Mouse (Mus musculus): ENCODE measurements around the gene Comtd1. TPM values are rescaled to one million over a fixed set of nuclear protein-coding genes. Genes with fewer than 3 reads are reported as not detected.

The Comtd1 gene
- 87.0 TPM for polyA plus RNA-seq (2021)

GRCm38 (mm10) chr14:21848166-21849154 is at the start of gene Comtd1:
Gene Comtd1 (minus strand): TSS chr14:21848977.
- POLR2A ChIA-PET = interaction anchor here (1.0 to 2.7 kb wide), 6 partner anchors 9 to 97 kb away, joined by 3 to 13 read pairs (median 4); partner anchors contain the start of gene Dusp13
- CTCF ChIA-PET = interaction anchor here (0.9 to 3.0 kb wide), 9 partner anchors 12 to 98 kb away, joined by 3 to 12 read pairs (median 4); partner anchors contain the start of genes Dusp13 and Samd8
- in situ Hi-C loops (cut with MboI; ENCODE audit: low pct_unique_long_range_greater_than_20kb) = loop anchor here (5.0 kb wide), 1 partner anchor 36 kb away; no protein-coding TSS in a partner anchor
- no peaks in the 10 kb centered on the region for H3K27me3 ChIP-seq
- peak; percentile 84 for ATAC-seq
- DNase-seq (ENCODE audit: low read depth, low spot score) = peak; percentile 71
- no peak for TF ChIP-seq CTCF (IDR thresholded peaks at IDR 0.05)

- DNase-seq (ENCODE audit: low read depth, low spot score) = no peak
- no peaks in the 10 kb centered on the region for H3K27me3 ChIP-seq
- in situ Hi-C loops (cut with MboI; ENCODE audit: low pct_unique_long_range_greater_than_20kb) = no loop called here
- no peak for ATAC-seq
- TF ChIP-seq CTCF (IDR thresholded peaks at IDR 0.05) = no peak
- ChIA-PET CTCF (no interaction called here), POLR2A (interaction anchor here (0.6 kb wide), 1 partner anchor 230 kb away, joined by 4 read pairs; no protein-coding TSS in a partner anchor)
Observed at GRCm38 (mm10) chr14:21892341-21892659, 43.5 kb upstream of the Comtd1 start.

GRCm38 (mm10) chr14:21891581-21892340 is 43.0 kb upstream of the Comtd1 start:
- TF ChIP-seq CTCF (IDR thresholded peaks at IDR 0.05) = no peak
- POLR2A ChIA-PET = interaction anchor here (0.6 kb wide), 1 partner anchor 230 kb away, joined by 4 read pairs; no protein-coding TSS in a partner anchor
- H3K27me3 ChIP-seq = no peaks in the 10 kb centered on the region
- no peak for DNase-seq (ENCODE audit: low read depth, low spot score)
- no peak for ATAC-seq
- in situ Hi-C loops (cut with MboI; ENCODE audit: low pct_unique_long_range_greater_than_20kb) = no loop called here
- CTCF ChIA-PET = interaction anchor here (1.3 kb wide), 1 partner anchor 9 kb away, joined by 3 read pairs; no protein-coding TSS in a partner anchor

- no peaks in the 10 kb centered on the region for H3K27me3 ChIP-seq
- no peak for ATAC-seq
- in situ Hi-C loops (cut with MboI; ENCODE audit: low pct_unique_long_range_greater_than_20kb) = no loop called here
- no peak for TF ChIP-seq CTCF (IDR thresholded peaks at IDR 0.05)
- CTCF ChIA-PET = interaction anchor here (1.3 kb wide), 1 partner anchor 11 kb away, joined by 3 read pairs; no protein-coding TSS in a partner anchor
- POLR2A ChIA-PET = interaction anchor here (0.6 kb wide), 1 partner anchor 45 kb away, joined by 3 read pairs; no protein-coding TSS in a partner anchor
- DNase-seq (ENCODE audit: low read depth, low spot score) = no peak
Observed at GRCm38 (mm10) chr14:21890430-21890829, 41.7 kb upstream of the Comtd1 start.

GRCm38 (mm10) chr14:21866816-21867215 is 18.0 kb upstream of the Comtd1 start:
- DNase-seq (ENCODE audit: low read depth, low spot score) (no peak), ATAC-seq (no peak)
- no peak for TF ChIP-seq CTCF (IDR thresholded peaks at IDR 0.05)
- POLR2A ChIA-PET = no interaction called here
- in situ Hi-C loops (cut with MboI; ENCODE audit: low pct_unique_long_range_greater_than_20kb) = no loop called here
- CTCF ChIA-PET = no interaction called here
- no peaks in the 10 kb centered on the region for H3K27me3 ChIP-seq

- DNase-seq (ENCODE audit: low read depth, low spot score) = no peak
- POLR2A ChIA-PET = no interaction called here
- no peaks in the 10 kb centered on the region for H3K27me3 ChIP-seq
- CTCF ChIA-PET = no interaction called here
- ATAC-seq = no peak
- TF ChIP-seq CTCF (IDR thresholded peaks at IDR 0.05) = no peak
- in situ Hi-C loops (cut with MboI; ENCODE audit: low pct_unique_long_range_greater_than_20kb) = no loop called here
Observed at GRCm38 (mm10) chr14:21866291-21866690, 17.5 kb upstream of the Comtd1 start.

- POLR2A ChIA-PET = interaction anchor here (1.0 kb wide), 1 partner anchor 10 kb away, joined by 4 read pairs; no protein-coding TSS in a partner anchor
- no peaks in the 10 kb centered on the region for H3K27me3 ChIP-seq
- TF ChIP-seq CTCF (IDR thresholded peaks at IDR 0.05) = no peak
- no peak for DNase-seq (ENCODE audit: low read depth, low spot score)
- no peak for ATAC-seq
- in situ Hi-C loops (cut with MboI; ENCODE audit: low pct_unique_long_range_greater_than_20kb) = loop anchor here (10.0 kb wide), 2 partner anchors 732 to 1548 kb away; no protein-coding TSS in a partner anchor
- CTCF ChIA-PET = no interaction called here
Observed at GRCm38 (mm10) chr14:21856886-21857285, 8.1 kb upstream of the Comtd1 start.

- CTCF ChIA-PET = no interaction called here
- ATAC-seq (no peak), DNase-seq (ENCODE audit: low read depth, low spot score) (no peak)
- POLR2A ChIA-PET = no interaction called here
- H3K27me3 ChIP-seq = no peaks in the 10 kb centered on the region
- in situ Hi-C loops (cut with MboI; ENCODE audit: low pct_unique_long_range_greater_than_20kb) = loop anchor here (10.0 kb wide), 2 partner anchors 731 to 1549 kb away; no protein-coding TSS in a partner anchor
- TF ChIP-seq CTCF (IDR thresholded peaks at IDR 0.05) = no peak
Observed at GRCm38 (mm10) chr14:21855961-21856360, 7.2 kb upstream of the Comtd1 start.

- POLR2A ChIA-PET = interaction anchor here (0.9 kb wide), 1 partner anchor 42 kb away, joined by 4 read pairs; no protein-coding TSS in a partner anchor
- CTCF ChIA-PET = interaction anchor here (1.2 to 1.4 kb wide), 3 partner anchors 9 to 48 kb away, joined by 4 read pairs; no protein-coding TSS in a partner anchor
- no peak for DNase-seq (ENCODE audit: low read depth, low spot score)
- H3K27me3 ChIP-seq = no peaks in the 10 kb centered on the region
- in situ Hi-C loops (cut with MboI; ENCODE audit: low pct_unique_long_range_greater_than_20kb) = loop anchor here (5.0 to 10.0 kb wide), 3 partner anchors 102 to 1551 kb away; partner anchors contain the start of genes Dusp13 and Samd8
- no peak for TF ChIP-seq CTCF (IDR thresholded peaks at IDR 0.05)
- ATAC-seq = no peak
Observed at GRCm38 (mm10) chr14:21854271-21854670, 5.5 kb upstream of the Comtd1 start.
